Mouse (Mus musculus): ENCODE measurements at regions not wholly inside any gene's neighbourhood (a gene's known extent, or its start where the extent isn't known, plus 50 kb on each side); places are given as distances from the start of the nearest gene placed in this dataset.

DNA sequence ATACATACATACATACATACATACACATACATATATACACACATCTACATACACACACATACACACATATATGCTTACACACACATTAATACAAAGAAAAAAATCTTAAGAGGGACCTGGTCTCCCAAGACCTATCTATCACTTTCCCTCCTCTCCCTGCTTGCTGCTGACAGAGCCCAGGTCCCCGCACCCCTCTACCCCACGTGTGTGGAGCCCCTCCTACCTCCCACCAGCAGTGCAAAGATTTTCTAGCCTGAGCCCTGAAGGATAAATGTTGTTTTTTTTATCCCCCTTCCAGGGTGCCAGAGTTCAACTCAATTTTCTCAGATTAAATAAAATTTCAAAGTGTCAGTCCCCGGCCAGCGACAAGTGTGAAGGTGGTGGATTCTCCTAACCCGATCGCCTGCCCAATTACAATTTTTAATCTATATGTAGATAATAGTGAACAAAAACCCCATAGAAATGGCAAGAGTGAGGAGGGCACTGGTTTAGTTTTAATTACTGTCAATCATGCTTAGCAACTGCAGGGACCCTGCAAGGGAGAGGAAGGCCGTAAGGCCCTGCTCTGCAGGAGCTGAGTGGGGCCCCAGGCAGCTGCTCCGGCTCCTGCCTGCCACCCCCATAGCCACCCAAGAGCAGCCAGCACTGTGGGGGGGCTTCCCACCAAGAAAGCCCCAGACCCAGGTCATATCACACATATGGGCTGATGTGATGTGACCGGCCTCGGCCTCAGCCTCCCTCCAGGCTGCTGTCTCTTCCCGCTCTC lies 85.7 kb downstream of the Cryba4 start:
- DNase-seq (ENCODE audit: low read depth, low spot score), result no peak

DNA sequence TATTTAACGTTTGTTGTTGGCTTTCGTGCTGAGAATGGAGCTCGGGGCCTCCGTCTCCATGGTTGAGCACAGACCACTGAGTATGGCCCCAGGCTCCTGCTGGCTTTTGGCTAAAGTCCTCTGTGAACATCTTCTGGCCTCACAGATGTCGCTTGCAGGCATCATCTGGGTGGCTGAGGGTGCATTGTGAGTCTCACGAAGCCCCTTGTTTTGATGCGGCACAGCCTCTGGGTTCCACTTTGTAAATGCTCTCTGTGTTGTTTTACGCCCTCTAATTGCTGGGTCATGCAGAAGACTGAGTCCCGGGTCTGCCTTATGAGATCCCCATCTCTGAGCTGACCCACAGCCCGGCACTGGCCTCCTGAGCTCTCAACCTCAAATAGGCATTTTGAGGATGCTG lies 84.5 kb downstream of the Cryba4 start:
- no peak for DNase-seq (ENCODE audit: low read depth, low spot score)

DNA sequence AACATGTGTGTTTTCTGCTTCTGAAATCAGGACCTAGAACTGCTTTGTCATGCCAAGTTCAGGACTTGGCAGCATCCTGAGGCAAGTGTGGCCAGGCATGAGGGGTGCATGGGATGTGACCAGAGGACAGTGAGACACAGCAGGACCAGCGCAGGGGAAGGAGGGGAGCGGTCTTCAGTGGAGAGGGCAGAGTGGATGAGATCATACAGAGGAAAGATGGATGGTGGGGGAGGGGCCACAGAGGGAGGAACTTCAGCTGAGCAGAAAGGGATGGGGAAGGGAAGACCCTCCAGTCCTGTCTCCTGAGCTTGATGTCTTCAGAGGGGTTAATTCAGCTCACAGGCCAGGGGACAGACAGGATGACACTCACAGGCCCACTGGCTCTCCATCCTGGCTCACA lies 81.0 kb downstream of the Cryba4 start:
- DNase-seq (ENCODE audit: low read depth, low spot score), result no peak

DNA sequence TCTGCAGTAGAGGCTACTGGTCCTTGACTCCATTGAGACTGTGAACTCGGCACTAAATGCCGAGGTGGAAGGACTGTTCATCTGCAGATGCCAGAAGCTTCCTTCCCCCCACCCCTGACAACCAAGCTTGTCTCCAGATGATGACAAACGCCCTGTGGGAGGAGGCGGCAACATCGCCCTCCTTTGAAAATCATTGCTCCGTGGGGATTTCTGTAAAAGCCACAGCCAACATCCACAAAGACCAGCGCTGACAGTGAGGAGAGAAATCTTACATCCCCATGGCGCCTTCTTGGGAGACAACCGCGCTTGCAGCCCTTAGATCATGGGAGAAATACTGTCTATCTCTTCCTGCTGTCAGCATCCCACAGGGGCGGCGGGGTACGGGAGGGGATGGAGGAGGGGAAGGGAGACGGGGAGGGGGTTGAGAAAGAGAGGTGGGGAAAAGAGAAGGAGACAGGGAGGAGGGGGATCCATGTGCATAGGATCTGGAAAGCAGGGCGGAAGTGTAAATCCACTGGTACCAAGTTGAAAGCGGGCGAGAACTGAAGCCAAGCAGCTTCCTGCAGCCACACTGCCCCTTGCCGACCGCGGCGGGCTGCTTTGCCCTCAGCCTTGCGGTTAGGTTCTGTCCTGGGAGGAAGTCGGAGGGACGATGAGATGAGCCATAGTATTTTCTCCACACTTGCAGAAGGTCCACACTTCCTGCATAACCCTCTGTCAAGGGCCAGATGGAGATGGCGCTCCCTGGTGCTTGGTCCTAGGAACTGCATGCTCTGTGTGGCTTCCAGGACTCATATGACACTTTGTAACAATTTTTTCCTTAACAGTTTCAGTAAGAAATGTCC lies 72.9 kb downstream of the Cryba4 start:
- DNase-seq (ENCODE audit: low read depth, low spot score), result peak; percentile 7

DNA sequence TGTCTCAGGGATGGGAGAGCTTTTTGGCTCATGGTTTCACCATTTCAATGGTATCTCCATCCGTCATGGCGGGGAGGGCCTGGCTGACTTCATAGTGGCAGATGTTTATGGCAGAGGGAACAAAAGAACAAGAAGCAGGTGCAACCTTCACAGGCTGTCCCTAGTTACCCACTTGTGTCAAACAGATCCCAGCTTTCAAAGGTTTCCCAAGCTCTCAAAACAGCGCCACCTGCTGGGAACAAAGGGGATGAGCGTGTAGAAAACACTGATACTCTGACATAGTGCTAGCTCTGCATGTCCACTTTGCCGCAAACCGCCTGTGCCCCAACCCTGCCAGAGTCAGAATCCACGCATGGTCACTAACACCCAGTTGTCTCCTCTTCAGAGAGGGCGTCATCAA lies 69.5 kb downstream of the Cryba4 start:
- DNase-seq (ENCODE audit: low read depth, low spot score), result no peak

DNA sequence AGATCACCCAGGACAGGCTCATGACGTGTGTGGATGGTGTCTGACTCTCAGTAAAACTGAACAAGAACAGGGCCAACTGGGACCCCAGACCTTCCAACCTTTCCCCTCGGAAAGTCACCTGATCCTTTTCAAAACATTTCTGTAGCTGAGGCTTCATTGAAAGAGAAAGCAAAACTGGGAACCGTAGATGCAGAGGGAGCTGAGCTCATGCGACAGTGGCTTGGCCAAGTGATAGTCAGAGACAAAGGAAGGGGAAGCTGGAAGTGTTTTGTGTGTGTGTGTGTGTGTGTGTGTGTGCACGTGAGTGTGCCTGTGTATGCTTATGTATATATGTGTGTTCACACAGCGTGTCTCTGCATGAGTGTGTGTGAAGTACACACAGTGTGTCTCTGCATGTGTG lies 56.7 kb downstream of the Cryba4 start:
- no peak for DNase-seq (ENCODE audit: low read depth, low spot score)

All from A20 (cell line).